Mouse (Mus musculus): ENCODE measurements at regions not wholly inside any gene's neighbourhood (a gene's known extent, or its start where the extent isn't known, plus 50 kb on each side); places are given as distances from the start of the nearest gene placed in this dataset. TPM values are rescaled to one million over a fixed set of nuclear protein-coding genes. Genes with fewer than 3 reads are reported as not detected.

GRCm38 (mm10) chrX:166886417-166886816 lies 300.9 kb upstream of the Egfl6 start:
- Histone ChIP-seq H3K4me3 (ENCODE audit: low read depth, low read length) (no peak overlapping the region), H3K9ac (ENCODE audit: low read length) (no peak overlapping the region), H3K36me3 (ENCODE audit: control insufficient read depth, insufficient read depth, low read length) (no peaks in the 10 kb centered on the region), H3K27me3 (ENCODE audit: control insufficient read depth, insufficient read depth, low read length) (no peaks in the 10 kb centered on the region), H3K4me1 (replicated peaks; ENCODE audit: control insufficient read depth, insufficient read depth) (no peaks in the 10 kb centered on the region), H3K9me3 (ENCODE audit: control insufficient read depth, low read length) (no peaks in the 10 kb centered on the region), H3K4me2 (replicated peaks; ENCODE audit: low read depth) (no peak overlapping the region), H3K27ac (replicated peaks) (no peak overlapping the region)
- ATAC-seq (ENCODE audit: low FRiP score, low TSS enrichment) (no peak), DNase-seq (ENCODE audit: low spot score) (no peak)
- TF ChIP-seq EP300 (optimal IDR thresholded peaks at IDR 0.05) = no peak

- no peak overlapping the region for H3K9ac ChIP-seq (ENCODE audit: low read length)
- H3K9me3 ChIP-seq (ENCODE audit: control insufficient read depth, low read length) = no peaks in the 10 kb centered on the region
- no peaks in the 10 kb centered on the region for H3K27me3 ChIP-seq (ENCODE audit: control insufficient read depth, insufficient read depth, low read length)
- no peaks in the 10 kb centered on the region for H3K36me3 ChIP-seq (ENCODE audit: control insufficient read depth, insufficient read depth, low read length)
- ATAC-seq (ENCODE audit: low FRiP score, low TSS enrichment) = no peak
- no peak for DNase-seq (ENCODE audit: low spot score)
- H3K27ac ChIP-seq (replicated peaks) = no peak overlapping the region
- no peak overlapping the region for H3K4me3 ChIP-seq (ENCODE audit: low read depth, low read length)
- H3K4me1 ChIP-seq (replicated peaks; ENCODE audit: control insufficient read depth, insufficient read depth) = no peaks in the 10 kb centered on the region
- no peak overlapping the region for H3K4me2 ChIP-seq (replicated peaks; ENCODE audit: low read depth)
- WGBS = 69% methylated on average over 5 of the region's 5 CpGs
- TF ChIP-seq EP300 (optimal IDR thresholded peaks at IDR 0.05) (no peak), CTCF (IDR thresholded peaks at IDR 0.05; ENCODE audit: low read depth) (no peak)
Measured at GRCm38 (mm10) chrX:166869515-166869914, 284.0 kb upstream of the Egfl6 start.

GRCm38 (mm10) chrX:166867692-166868091 lies 282.2 kb upstream of the Egfl6 start:
- Histone ChIP-seq H3K4me3 (ENCODE audit: low read depth, low read length) (no peak overlapping the region), H3K9me3 (ENCODE audit: control insufficient read depth, low read length) (no peaks in the 10 kb centered on the region), H3K27me3 (ENCODE audit: control insufficient read depth, insufficient read depth, low read length) (no peaks in the 10 kb centered on the region), H3K4me2 (replicated peaks; ENCODE audit: low read depth) (no peak overlapping the region), H3K9ac (ENCODE audit: low read length) (no peak overlapping the region), H3K27ac (replicated peaks) (no peak overlapping the region), H3K36me3 (ENCODE audit: control insufficient read depth, insufficient read depth, low read length) (no peaks in the 10 kb centered on the region), H3K4me1 (replicated peaks; ENCODE audit: control insufficient read depth, insufficient read depth) (no peaks in the 10 kb centered on the region)
- DNase-seq (ENCODE audit: low spot score) (no peak), ATAC-seq (ENCODE audit: low FRiP score, low TSS enrichment) (no peak)
- TF ChIP-seq CTCF (IDR thresholded peaks at IDR 0.05; ENCODE audit: low read depth) = no peak
- TF ChIP-seq EP300 (optimal IDR thresholded peaks at IDR 0.05) = no peak
- WGBS = 80% methylated on average over 2 of the region's 2 CpGs

Small RNA genes lying in the stretch of these regions (microRNA-seq; reads per million reads assigned to microRNA genes)
- gene Gm22368 = not detected
- not detected for gene Gm44376

Measured in stomach, postnatal 0 days (tissue).